Mouse (Mus musculus) thymus, adult 2 months (tissue): Measurements from ENCODE around the gene Ttc5. TPM values are rescaled to one million over a fixed set of nuclear protein-coding genes. Genes with fewer than 3 reads are reported as not detected.
"Not testable (repeated sequence)": the region's sequence is repeated elsewhere in the genome, so short reads cannot be mapped to it uniquely, and the experiment has no call there.

Source experiments
- DNase-seq: peaks from one replicate; pipeline ENCODE4 v3.0.0; 2021
- H3K27ac ChIP-seq: fragments of 200-500 bp; 2 replicates; pipeline ENCODE4 v1.5.1; 2012; ENCODE audit warnings: low read length, control low read depth; ENCODE audit not compliant: control insufficient read depth, insufficient read depth
- H3K27me3 ChIP-seq: fragments of 200-500 bp; 2 replicates; pipeline ENCODE4 v1.6.1; 2012; ENCODE audit warnings: mild to moderate bottlenecking, low read length, moderate library complexity, mixed read lengths; ENCODE audit not compliant: control insufficient read depth, insufficient read depth
- H3K36me3 ChIP-seq: fragments of 200-500 bp; 2 replicates; pipeline ENCODE4 v1.6.1; 2012; ENCODE audit warnings: mild to moderate bottlenecking, low read length, moderate library complexity; ENCODE audit not compliant: control insufficient read depth, insufficient read depth
- H3K4me1 ChIP-seq: fragments of 200-500 bp; replicated peaks from 2 replicates; pipeline ENCODE4 v1.6.1; 2012; ENCODE audit warnings: low read length; ENCODE audit not compliant: control insufficient read depth, insufficient read depth
- H3K4me3 ChIP-seq: fragments of 200-500 bp; 2 replicates; pipeline ENCODE4 v1.5.1; 2012; ENCODE audit warnings: mild to moderate bottlenecking, low read length, control low read depth, moderate library complexity; ENCODE audit not compliant: control insufficient read depth, insufficient read depth
- CTCF ChIP-seq: fragments of 200-500 bp; IDR thresholded peaks from 2 replicates; pipeline ENCODE4 v1.5.1; 2012; ENCODE audit warnings: mild to moderate bottlenecking, control low read depth, low read length, moderate library complexity, borderline replicate concordance; ENCODE audit not compliant: control insufficient read depth, poor library complexity, insufficient read depth; ENCODE audit errors: extremely low read depth
- POLR2A ChIP-seq: fragments of 200-500 bp; IDR thresholded peaks from 2 replicates; pipeline ENCODE4 v1.6.1; 2012; ENCODE audit warnings: mild to moderate bottlenecking, low read length, control low read depth, moderate library complexity; ENCODE audit not compliant: control insufficient read depth, poor library complexity, insufficient read depth; ENCODE audit errors: extremely low read depth
- WGBS: fragments of 180-500 bp; shearing (Covaris S2); methylation state at CpG from one replicate; pipeline ENCODE4 v1.1.7; 2018; 5-methylcytosine and 5-hydroxymethylcytosine counted together
- polyA plus RNA-seq: library from polyadenylated mRNA; depleted of rRNA; stranded (reverse); fragments of >200 nt; gene quantifications from 2 replicates; pipeline ENCODE4 v1.2.3, GENCODE M21; 2012

The Ttc5 gene
- polyA plus RNA-seq, 1 experiment = 50.5 TPM

- Histone ChIP-seq H3K27me3 (no peaks in the 10 kb centered on the region), H3K4me1 (peaks cover 4% of the 10 kb centered on the region; the same call in 1 of the 2 replicates), H3K27ac (no peak overlapping the region), H3K4me3 (no peak overlapping the region), H3K36me3 (peaks cover 26% of the 10 kb centered on the region)
- TF ChIP-seq CTCF (no peak), POLR2A (no peak)
- 98% methylated on average over 2 of the region's 2 CpGs for WGBS
- no peak for DNase-seq
Measured at GRCm38 (mm10) chr14:50813060-50813459, 27.7 kb upstream of the Ttc5 start.

GRCm38 (mm10) chr14:50807487-50808072, 22.3 kb upstream of the Ttc5 start, which contains the start of the genes Ccnb1ip1 and Parp2:
Gene Ccnb1ip1, minus strand, starts transcription at chr14:50807732.
Gene Parp2, plus strand, starts transcription at chr14:50807841.
- TF ChIP-seq CTCF (peak; percentile 17; the same call in 1 of the 2 replicates), POLR2A (peak; percentile 61)
- Histone ChIP-seq H3K4me3 (peak within 1 kb of the TSS; percentile 74), H3K36me3 (no peaks in the 10 kb centered on the region), H3K27ac (peak within 1 kb of the TSS; percentile 55; the same call in 1 of the 2 replicates), H3K4me1 (peaks cover 4% of the 10 kb centered on the region), H3K27me3 (no peaks in the 10 kb centered on the region)
- under 1% methylated on average over 42 of the region's 42 CpGs for WGBS
- peak; percentile 95 for DNase-seq

- DNase-seq, H3K27ac ChIP-seq, H3K36me3 ChIP-seq, H3K4me1 ChIP-seq, H3K4me3 ChIP-seq, H3K27me3 ChIP-seq: not testable (repeated sequence)
- 93% methylated on average over 5 of the region's 5 CpGs for WGBS
Measured at GRCm38 (mm10) chr14:50806469-50806868, 21.1 kb upstream of the Ttc5 start.

GRCm38 (mm10) chr14:50804683-50805082, 19.4 kb upstream of the Ttc5 start:
- 94% methylated on average over 13 of the region's 13 CpGs for WGBS
- no peak for DNase-seq
- Histone ChIP-seq H3K27me3 (no peaks in the 10 kb centered on the region), H3K4me3 (no peak overlapping the region), H3K27ac (no peak overlapping the region), H3K36me3 (no peaks in the 10 kb centered on the region), H3K4me1 (peaks cover 4% of the 10 kb centered on the region)
- TF ChIP-seq CTCF (no peak), POLR2A (no peak)

GRCm38 (mm10) chr14:50802843-50803562, 17.7 kb upstream of the Ttc5 start:
- H3K4me1 ChIP-seq = no peaks in the 10 kb centered on the region; the same call in 1 of the 2 replicates
- DNase-seq = no peak
- WGBS = 62% methylated on average over 4 of the region's 4 CpGs
- H3K27ac ChIP-seq = no peak overlapping the region
- no peaks in the 10 kb centered on the region for H3K36me3 ChIP-seq
- no peaks in the 10 kb centered on the region for H3K27me3 ChIP-seq
- TF ChIP-seq CTCF (no peak), POLR2A (no peak)
- no peak overlapping the region for H3K4me3 ChIP-seq

- DNase-seq = no peak
- no peak overlapping the region for H3K4me3 ChIP-seq
- H3K27me3 ChIP-seq = no peaks in the 10 kb centered on the region
- no peaks in the 10 kb centered on the region; the same call in 1 of the 2 replicates for H3K4me1 ChIP-seq
- no peak overlapping the region for H3K27ac ChIP-seq
- TF ChIP-seq CTCF = no peak
- TF ChIP-seq POLR2A = no peak
- WGBS = 92% methylated on average over 6 of the region's 6 CpGs
- no peaks in the 10 kb centered on the region for H3K36me3 ChIP-seq
Measured at GRCm38 (mm10) chr14:50802441-50802840, 17.1 kb upstream of the Ttc5 start.
